Mouse (Mus musculus) heart, adult 2 months (tissue): ENCODE results near the gene Mgarp.
A peak's percentile ranks its signal among the peaks of the same experiment; 100 is the strongest.

ENCODE experiments used
- CTCF ChIP-seq: fragments of 200-600 bp; IDR thresholded peaks from 2 replicates; pipeline ENCODE4 v1.8.1; 2022; ENCODE audit warnings: antibody characterized with exemption, mild to moderate bottlenecking, moderate library complexity
- EP300 ChIP-seq: fragments of 200-500 bp; IDR thresholded peaks from 2 replicates; pipeline ENCODE4 v1.6.1; 2011; ENCODE audit warnings: low read depth, low read length, control low read depth; ENCODE audit not compliant: insufficient read depth
- POLR2A ChIP-seq: fragments of 200-500 bp; IDR thresholded peaks from 2 replicates; pipeline ENCODE4 v1.6.1; 2011; ENCODE audit warnings: mild to moderate bottlenecking, low read depth, low read length, control low read depth; ENCODE audit not compliant: insufficient read depth

- no peak for TF ChIP-seq POLR2A
- TF ChIP-seq CTCF = peak; percentile 87
- TF ChIP-seq EP300 = peak; percentile 85
These were observed 31.6 kb downstream of the Mgarp start for GRCm38 (mm10) chr3:51364703-51365516.
